Mouse (Mus musculus) neutrophil, adult 83 days (primary cell): Measurements from ENCODE around the gene Esyt1. TPM values are rescaled to one million over a fixed set of nuclear protein-coding genes. Genes with fewer than 3 reads are reported as not detected.

Experiments used
- total RNA-seq, 2 experiments: library from RNA; stranded (reverse); gene quantifications; one replicate each; pipeline ENCODE4 v1.2.4; 2023

The Esyt1 gene
- total RNA-seq: 100 to 1,000 TPM; 141 to 160 TPM

DNA sequence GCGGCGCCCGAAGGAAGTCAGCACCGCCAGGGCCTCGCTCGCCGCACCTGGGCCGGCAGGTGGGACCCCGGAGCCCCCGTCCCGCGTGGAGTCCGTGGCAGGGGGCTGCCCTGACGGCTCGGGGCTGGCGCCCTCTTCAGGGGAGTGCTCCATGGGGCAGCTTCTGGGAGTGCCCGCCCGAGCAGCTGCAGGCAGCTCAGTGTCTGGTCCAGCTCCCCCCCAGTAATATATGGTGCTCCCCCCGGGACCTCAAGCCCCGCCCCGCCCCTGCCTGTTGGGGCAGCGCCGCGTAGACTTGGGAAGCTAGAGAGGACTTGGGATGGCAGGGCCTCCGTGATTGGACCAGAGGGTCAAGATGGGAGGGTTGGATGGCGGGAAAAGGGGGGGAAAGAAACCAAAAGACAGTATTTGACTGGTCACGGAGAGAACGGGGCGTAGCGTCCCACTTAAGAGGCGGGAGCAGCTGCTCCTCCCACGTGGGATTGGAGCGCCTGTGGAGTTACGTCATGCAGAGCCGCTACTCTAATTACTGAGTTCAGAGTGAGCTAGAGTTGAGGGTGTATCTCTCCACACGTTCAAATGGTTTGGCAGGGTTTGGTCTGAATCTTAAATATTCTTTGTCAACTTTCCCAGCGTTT lies at the start of gene Esyt1:
TSS of gene Esyt1 (minus strand) at position 201 of the 638 bp plus-strand sequence.

DNA sequence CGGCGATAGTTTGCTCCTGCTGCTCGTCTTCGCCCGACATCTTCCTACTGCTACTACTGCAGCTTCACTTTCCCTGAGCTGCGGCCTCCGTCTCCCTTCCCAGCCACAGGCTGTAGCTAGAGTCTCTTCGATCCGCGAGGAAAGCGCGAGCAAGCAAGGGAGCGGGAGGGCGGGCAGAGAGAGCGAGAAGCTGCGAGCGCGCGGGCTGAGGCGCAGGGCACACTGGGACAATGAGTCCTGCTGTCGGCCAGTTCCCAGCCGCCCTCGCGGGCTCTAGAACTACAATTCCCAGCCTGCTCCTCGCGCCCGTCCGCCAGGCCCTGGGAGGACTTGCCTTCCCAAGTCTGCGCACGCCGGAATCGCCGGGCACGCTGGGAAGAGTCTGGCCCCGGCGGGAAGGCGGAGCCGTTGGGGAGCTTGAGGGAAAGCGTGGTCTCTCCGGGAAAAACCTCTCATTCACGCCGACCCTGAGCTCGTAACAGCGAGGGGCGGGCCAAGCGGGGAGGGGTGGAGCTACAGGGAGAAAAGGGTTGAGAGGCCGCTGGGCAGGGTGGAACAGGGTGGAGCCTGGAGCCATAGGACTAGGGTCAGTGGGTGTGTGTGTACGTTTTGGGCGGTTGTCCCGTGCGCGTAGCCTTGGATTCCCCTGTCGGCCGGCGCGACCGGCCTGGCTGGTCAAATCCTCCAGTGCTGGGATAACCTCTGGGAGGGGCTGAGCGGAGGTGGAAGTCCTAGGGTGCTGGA lies 40.3 kb upstream of the Esyt1 start, which contains the start of gene Pa2g4:
TSS of gene Pa2g4 (minus strand) at position 200 of the 744 bp plus-strand sequence.

GRCm38 (mm10) chr10:128548947-128549681 lies 23.4 kb upstream of the Esyt1 start, which contains the start of gene Rpl41:
Rpl41 (minus strand) TSS chr10:128549305.

DNA sequence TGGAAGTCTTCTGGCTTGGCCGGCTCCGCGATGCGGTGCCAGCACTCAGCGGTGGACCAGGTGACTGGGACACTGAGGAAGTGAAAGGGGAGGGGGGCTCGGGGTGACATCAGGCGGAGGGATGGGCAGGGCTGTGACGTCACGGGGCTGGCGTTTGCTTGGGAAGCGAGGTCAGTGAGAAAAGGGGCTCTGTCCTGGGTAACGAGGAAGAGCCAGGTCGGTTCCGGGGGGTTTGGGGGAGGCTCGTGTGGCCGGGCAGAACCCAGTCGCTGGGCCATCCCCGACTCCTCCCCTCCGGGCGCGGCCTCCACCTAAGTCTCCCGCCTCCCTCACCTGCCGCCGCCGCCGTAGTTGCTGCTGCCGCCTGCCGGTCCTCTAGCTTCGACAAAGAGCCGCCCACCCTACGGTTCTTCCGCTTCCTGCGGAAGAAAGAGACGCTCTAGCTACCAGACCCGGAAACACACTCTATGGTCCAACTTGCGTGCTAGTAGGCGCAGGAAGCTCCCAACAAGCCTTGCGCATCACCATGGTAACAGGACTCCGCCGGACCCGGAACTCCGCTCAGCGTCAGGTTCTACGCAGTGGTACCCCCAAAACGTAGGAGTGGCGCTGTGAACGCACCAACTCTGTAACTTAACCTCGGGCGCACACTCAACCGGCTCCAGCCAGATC lies 21.8 kb upstream of the Esyt1 start, which contains the start of gene Zc3h10:
TSS of gene Zc3h10 (minus strand) at position 414 of the 672 bp plus-strand sequence.

DNA sequence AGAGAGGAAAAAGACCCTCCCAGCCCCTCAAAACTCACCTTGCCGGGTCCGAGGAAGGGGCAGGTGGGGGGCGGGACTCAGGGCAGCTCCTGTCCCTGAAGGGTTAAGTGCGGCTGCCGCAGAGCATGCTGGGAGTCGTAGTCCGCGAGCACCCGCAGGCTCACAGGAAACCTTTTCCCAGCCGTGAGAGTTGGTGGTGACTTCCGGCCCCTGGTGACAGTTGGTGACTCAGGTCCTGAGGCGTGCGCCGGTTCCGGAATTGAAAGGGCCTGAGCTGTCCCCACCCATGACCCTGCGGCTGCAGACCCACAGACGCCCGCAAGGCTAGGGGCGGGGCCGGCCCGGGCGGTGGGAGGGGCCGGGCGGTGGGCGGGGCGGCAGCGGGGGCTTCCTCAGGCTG lies 27.1 kb downstream of the Esyt1 start, which contains the start of gene Myl6b:
TSS of gene Myl6b (minus strand) at position 96 of the 400 bp plus-strand sequence.

DNA sequence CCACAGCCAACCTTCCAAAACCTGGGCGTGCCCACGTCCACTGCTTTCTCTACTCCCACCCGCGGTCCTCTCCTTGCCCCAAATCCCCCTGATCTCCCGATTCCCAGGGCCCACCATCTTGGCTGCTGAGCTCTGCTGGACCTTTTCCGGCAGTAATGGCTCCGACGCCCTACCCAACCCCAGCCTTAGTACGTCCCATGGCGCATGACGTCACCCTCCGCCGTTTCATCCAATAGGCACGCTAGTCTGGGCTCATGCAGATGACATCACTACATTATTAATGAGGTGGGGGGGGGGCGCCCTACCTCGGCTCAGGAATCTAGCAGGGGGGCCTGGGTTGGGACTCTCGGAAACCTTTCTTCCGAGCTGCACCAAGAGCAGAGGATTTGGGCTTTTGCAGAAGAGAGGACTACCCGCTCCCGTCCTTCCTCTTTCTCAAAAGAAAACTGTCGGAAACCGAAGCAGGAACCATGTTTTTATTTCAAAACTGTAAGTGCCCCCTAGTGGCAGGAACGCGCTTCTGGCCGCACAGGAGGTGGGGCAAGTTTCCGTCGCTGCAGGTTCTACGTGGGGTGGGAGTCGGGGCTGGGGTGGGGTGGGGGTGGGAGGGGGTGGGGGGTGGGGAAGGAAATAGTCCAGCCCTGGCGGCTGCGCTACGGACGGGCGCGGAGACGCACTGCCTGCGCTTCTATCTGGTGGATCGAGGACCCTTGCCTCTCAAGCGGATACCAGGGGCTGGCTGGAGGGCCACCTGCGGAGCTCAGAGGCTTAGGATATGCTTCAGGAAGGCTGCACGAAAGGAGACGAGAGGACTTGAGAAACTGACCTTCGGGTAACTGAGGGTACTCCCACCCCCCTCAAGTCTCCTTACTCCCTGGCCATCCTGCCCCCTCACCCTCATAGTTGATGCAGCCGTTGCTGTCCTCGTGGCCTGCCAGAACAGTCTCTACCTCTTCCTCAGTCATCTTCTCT lies 31.7 kb downstream of the Esyt1 start, which contains the start of gene Myl6:
TSS of gene Myl6 (minus strand) at position 451 of the 972 bp plus-strand sequence.

Other genes with a start within 250 kb of the Esyt1 start
- gene Il23a, start 227.1 kb downstream of the Esyt1 start, total RNA-seq: not detected
- gene Pan2, start 222.5 kb downstream of the Esyt1 start, total RNA-seq: 10 to 100 TPM; 30.3 to 33.9 TPM
- gene Cnpy2, start 203.4 kb downstream of the Esyt1 start, total RNA-seq: 10 to 100 TPM; 34.4 to 34.6 TPM
- 100 to 1,000 TPM; 101 to 107 TPM for gene Cs, start 188.1 kb downstream of the Esyt1 start, total RNA-seq
- gene Coq10a, start 156.9 kb downstream of the Esyt1 start, total RNA-seq: 10 to 100 TPM; 15.7 to 16.2 TPM
- 10 to 100 TPM; 39.9 to 40.3 TPM for gene Ankrd52, start 148.8 kb downstream of the Esyt1 start, total RNA-seq
- not detected for gene Slc39a5, start 124.6 kb downstream of the Esyt1 start, total RNA-seq
- gene Nabp2, start 114.4 kb downstream of the Esyt1 start, total RNA-seq: 10 to 100 TPM; 36.2 to 39.9 TPM
- 10 to 100 TPM; 34.9 to 38.0 TPM for gene Rnf41, start 114.2 kb downstream of the Esyt1 start, total RNA-seq
- gene Smarcc2, start 66.6 kb downstream of the Esyt1 start, total RNA-seq: 10 to 100 TPM; 94.8 to 95.9 TPM
- 1,000 to 10,000 TPM; 1,082 to 1,094 TPM for gene Myl6, start 31.7 kb downstream of the Esyt1 start, total RNA-seq
- 1 to 10 TPM; 2.3 to 2.7 TPM for gene Myl6b, start 27.2 kb downstream of the Esyt1 start, total RNA-seq
- gene Zc3h10, start 21.9 kb upstream of the Esyt1 start, total RNA-seq: 10 to 100 TPM; 25.3 to 27.3 TPM
- 1,000 to 10,000 TPM; 1,718 to 1,914 TPM for gene Rpl41, start 23.4 kb upstream of the Esyt1 start, total RNA-seq
- 10 to 100 TPM; 50.1 to 53.8 TPM for gene Pa2g4, start 40.1 kb upstream of the Esyt1 start, total RNA-seq
- 1 to 10 TPM in 1 of 2 experiments, under 1 TPM in 1; 0.85 to 1.1 TPM for gene Erbb3, start 63.8 kb upstream of the Esyt1 start, total RNA-seq
- 100 to 1,000 TPM; 512 to 560 TPM for gene Rps26, start 100.9 kb upstream of the Esyt1 start, total RNA-seq
- gene Ikzf4, start 120.1 kb upstream of the Esyt1 start, total RNA-seq: not detected
- gene Suox, start 148.2 kb upstream of the Esyt1 start, total RNA-seq: 1 to 10 TPM; 3.1 to 4.9 TPM
- 100 to 1,000 TPM; 108 to 111 TPM for gene Rab5b, start 170.4 kb upstream of the Esyt1 start, total RNA-seq
- 1 to 10 TPM; 2.4 to 3.0 TPM for gene Pmel, start 178.3 kb upstream of the Esyt1 start, total RNA-seq
- 10 to 100 TPM; 81.0 to 81.2 TPM for gene Cdk2, start 179.2 kb upstream of the Esyt1 start, total RNA-seq
- 10 to 100 TPM; 42.5 to 51.0 TPM for gene Dgka, start 219.0 kb upstream of the Esyt1 start, total RNA-seq
- 10 to 100 TPM; 18.2 to 22.3 TPM for gene Pym1, start 222.0 kb upstream of the Esyt1 start, total RNA-seq